Mouse (Mus musculus) heart, postnatal 0 days (tissue): ENCODE measurements around the gene Cbx3. TPM values are rescaled to one million over a fixed set of nuclear protein-coding genes. Genes with fewer than 3 reads are reported as not detected.

Experiments
- ATAC-seq: fragments of 200-750 bp; cut with Nextera tagmentation; 2 replicates; pipeline ENCODE4 v1.8.0; 2017; ENCODE audit warnings: low read depth, moderate number of reproducible peaks, moderate library complexity; ENCODE audit not compliant: insufficient read depth
- DNase-seq: peaks from one replicate; pipeline ENCODE4 v3.0.0-alpha.2; 2016; ENCODE audit warnings: low spot score
- H3K27ac ChIP-seq: fragments of 300-500 bp; sonication (generic); 2 replicates; pipeline ENCODE4 v1.5.1; 2014; ENCODE audit warnings: low read depth, mild to moderate bottlenecking
- H3K27me3 ChIP-seq: fragments of 300-500 bp; sonication (generic); 2 replicates; pipeline ENCODE4 v1.6.1; 2014; ENCODE audit warnings: low read length, mixed read lengths; ENCODE audit not compliant: control insufficient read depth, insufficient read depth
- H3K36me3 ChIP-seq: fragments of 300-500 bp; sonication (generic); replicated peaks from 2 replicates; pipeline ENCODE4 v1.6.1; 2014; ENCODE audit warnings: low read length, mixed read lengths; ENCODE audit not compliant: control insufficient read depth, insufficient read depth
- H3K4me1 ChIP-seq: fragments of 300-500 bp; sonication (generic); 2 replicates; pipeline ENCODE4 v1.6.1; 2014; ENCODE audit warnings: antibody characterized with exemption; ENCODE audit not compliant: control insufficient read depth, insufficient read depth
- H3K4me2 ChIP-seq: fragments of 300-500 bp; sonication (generic); 2 replicates; pipeline ENCODE4 v1.6.1; 2014; ENCODE audit warnings: low read depth, mild to moderate bottlenecking, low read length, moderate library complexity
- H3K4me3 ChIP-seq: fragments of 300-500 bp; sonication (generic); 2 replicates; pipeline ENCODE4 v1.5.1; 2014; ENCODE audit warnings: low read depth, low read length
- H3K9ac ChIP-seq: fragments of 300-500 bp; sonication (generic); replicated peaks from 2 replicates; pipeline ENCODE4 v1.6.1; 2014; ENCODE audit warnings: low read depth, low read length, mixed read lengths
- H3K9me3 ChIP-seq: fragments of 300-500 bp; sonication (generic); replicated peaks from 2 replicates; pipeline ENCODE4 v1.6.1; 2016; ENCODE audit warnings: low read length; ENCODE audit not compliant: control insufficient read depth
- CTCF ChIP-seq: IDR thresholded peaks from 2 replicates; pipeline ENCODE4 v1.5.1; 2016; ENCODE audit warnings: antibody characterized with exemption, control low read depth, low read depth
- EP300 ChIP-seq: IDR thresholded peaks from 2 replicates; pipeline ENCODE4 v1.6.1; 2016; ENCODE audit warnings: antibody characterized with exemption, low read depth
- WGBS: fragments of 180-500 bp; shearing (Covaris S2); extraction: QIAGEN DNeasy Blood & Tissue Kit; methylation state at CpG from one replicate; pipeline ENCODE4 v1.1.7; 2014; 5-methylcytosine and 5-hydroxymethylcytosine counted together
- polyA plus RNA-seq: library from polyadenylated mRNA; unstranded; fragments of >200 nt; fragmentation: Nextera tagmentation; extraction: Ambion mirVana; gene quantifications from 2 replicates; pipeline ENCODE4 v1.2.1, GENCODE M21; 2015
- total RNA-seq: library from RNA; depleted of rRNA; stranded (reverse); fragments of >200 nt; gene quantifications from 2 replicates; pipeline ENCODE4 v1.2.3, GENCODE M21; 2014; ENCODE audit warnings: low replicate concordance; rRNA removed

Cbx3 gene
- total and polyA plus RNA-seq, 2 experiments from 2014 or later, result 66.0 to 270 TPM

- Histone ChIP-seq H3K36me3 (no peaks in the 10 kb centered on the region), H3K4me2 (no peak overlapping the region), H3K9ac (no peak overlapping the region), H3K9me3 (peaks cover 14% of the 10 kb centered on the region; the same call in 1 of the 2 replicates), H3K4me3 (no peak overlapping the region), H3K27me3 (no peaks in the 10 kb centered on the region), H3K4me1 (no peaks in the 10 kb centered on the region), H3K27ac (no peak overlapping the region)
- ATAC-seq (no peak), DNase-seq (no peak)
- WGBS, result 84% methylated on average over 7 of the region's 7 CpGs
- no peak for TF ChIP-seq EP300
- no peak for TF ChIP-seq CTCF
Observed at GRCm38 (mm10) chr6:51514860-51515259, 44.7 kb downstream of the Cbx3 start.

DNA sequence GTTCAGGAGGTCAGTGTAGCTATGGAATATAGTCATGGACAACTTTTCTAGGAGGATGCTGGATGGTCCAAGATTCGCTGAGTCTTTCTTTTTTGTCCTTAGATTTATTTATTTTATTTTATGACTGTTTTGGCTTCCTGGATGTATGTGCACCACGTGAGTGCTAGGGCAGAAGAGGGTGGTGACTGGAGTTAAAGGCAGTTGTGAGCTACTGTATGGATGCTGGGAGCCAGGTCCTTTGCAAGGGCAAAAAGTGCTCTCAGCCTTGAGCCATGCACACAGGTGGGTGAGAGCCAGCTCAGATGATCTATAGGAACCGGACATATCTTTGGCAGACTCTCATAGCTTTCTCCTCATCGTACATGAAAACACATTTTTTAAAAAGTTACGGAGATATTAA, 53.1 kb downstream of the Cbx3 start:
- no peaks in the 10 kb centered on the region for H3K36me3 ChIP-seq
- H3K4me3 ChIP-seq, result peak overlapping the region; percentile 85
- H3K4me1 ChIP-seq, result no peaks in the 10 kb centered on the region
- no peak for TF ChIP-seq CTCF
- TF ChIP-seq EP300, result no peak
- no peak overlapping the region for H3K27ac ChIP-seq
- peak overlapping the region; percentile 70; the same call in 1 of the 2 replicates for H3K9ac ChIP-seq
- 23% methylated on average over 5 of the region's 5 CpGs for WGBS
- no peak for DNase-seq
- H3K27me3 ChIP-seq, result no peaks in the 10 kb centered on the region
- no peaks in the 10 kb centered on the region for H3K9me3 ChIP-seq
- H3K4me2 ChIP-seq, result peak overlapping the region; percentile 97
- 0 out of 2 replicates have a peak, but pooled peaks have one; percentile 24 for ATAC-seq

DNA sequence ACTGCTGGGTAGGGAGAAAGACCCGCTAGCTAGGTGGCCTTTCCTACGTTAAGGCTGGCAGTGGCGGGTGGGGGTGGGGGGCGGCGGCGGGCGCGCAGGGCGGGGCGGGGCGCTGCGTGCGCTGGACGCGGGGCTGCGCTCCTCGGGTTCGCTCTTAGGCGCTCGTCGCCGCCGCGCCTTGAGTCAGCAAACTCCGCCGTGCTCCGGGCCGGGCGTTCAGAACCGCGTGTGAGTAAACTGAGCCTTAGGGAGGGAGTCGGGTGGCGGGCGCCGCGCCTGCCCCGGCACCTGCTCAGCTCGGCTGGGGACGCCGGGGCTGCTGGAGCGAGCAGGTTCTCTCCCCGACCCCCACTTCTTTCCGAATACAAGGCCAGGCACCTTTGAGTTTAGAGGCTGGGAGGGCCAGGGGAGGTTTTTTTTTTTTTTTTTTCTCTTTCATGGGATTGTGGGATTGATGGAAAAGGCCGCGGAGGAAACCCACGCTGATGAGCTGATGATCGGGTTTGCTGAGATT, 53.7 kb downstream of the Cbx3 start, which contains the start of gene Snx10:
TSS of gene Snx10 (plus strand) at position 95 of the 514 bp plus-strand sequence.
- ATAC-seq (peak; percentile 74), DNase-seq (peak; percentile 26)
- peak within 1 kb of the TSS; percentile 85 for H3K4me3 ChIP-seq
- H3K9me3 ChIP-seq, result no peaks in the 10 kb centered on the region
- no peaks in the 10 kb centered on the region for H3K27me3 ChIP-seq
- WGBS, result under 1% methylated on average over 47 of the region's 47 CpGs
- TF ChIP-seq EP300, result no peak
- TF ChIP-seq CTCF, result no peak
- H3K4me2 ChIP-seq, result peak within 1 kb of the TSS; percentile 97
- no peaks in the 10 kb centered on the region for H3K4me1 ChIP-seq
- H3K36me3 ChIP-seq, result no peaks in the 10 kb centered on the region
- H3K9ac ChIP-seq, result peak within 1 kb of the TSS; percentile 70
- H3K27ac ChIP-seq, result 0 out of 2 replicates have a peak within 1 kb of the TSS, but pooled peaks have one; percentile 28

GRCm38 (mm10) chr6:51524321-51524931, 54.3 kb downstream of the Cbx3 start:
- H3K4me3 ChIP-seq, result peak overlapping the region; percentile 85
- no peaks in the 10 kb centered on the region for H3K9me3 ChIP-seq
- H3K27ac ChIP-seq, result no peak overlapping the region
- H3K4me1 ChIP-seq, result no peaks in the 10 kb centered on the region
- H3K27me3 ChIP-seq, result no peaks in the 10 kb centered on the region
- no peaks in the 10 kb centered on the region for H3K36me3 ChIP-seq
- peak overlapping the region; percentile 97 for H3K4me2 ChIP-seq
- peak; percentile 27; the same call in 1 of the 2 replicates for ATAC-seq
- H3K9ac ChIP-seq, result peak overlapping the region; percentile 70
- TF ChIP-seq CTCF (no peak), EP300 (no peak)
- WGBS, result 2% methylated on average over 21 of the region's 21 CpGs
- peak; percentile 11 for DNase-seq

DNA sequence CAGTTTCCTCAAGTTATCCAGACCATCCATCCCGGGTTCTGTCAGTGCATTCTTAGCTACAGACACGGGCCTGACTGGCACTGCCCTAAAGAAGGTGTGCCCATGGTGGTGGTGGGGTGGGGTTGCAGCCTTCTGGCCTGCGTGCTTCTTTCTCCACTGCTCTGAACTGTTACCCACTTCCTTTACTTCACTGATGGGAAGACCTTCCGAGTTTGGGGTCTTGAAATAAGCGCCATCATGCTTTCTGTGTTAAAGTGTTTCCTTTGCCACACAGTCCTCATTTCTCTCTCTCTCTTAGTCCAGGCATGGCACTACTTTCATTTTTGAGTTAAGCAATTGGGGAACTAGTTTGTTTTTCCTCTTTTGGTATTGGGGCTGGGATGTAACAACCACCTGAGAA, 54.8 kb downstream of the Cbx3 start:
- peak overlapping the region; percentile 85 for H3K4me3 ChIP-seq
- 37% methylated on average over 5 of the region's 5 CpGs for WGBS
- H3K4me2 ChIP-seq, result peak overlapping the region; percentile 97
- no peak for DNase-seq
- ATAC-seq, result no peak; the same call in 1 of the 2 replicates
- H3K9me3 ChIP-seq, result no peaks in the 10 kb centered on the region
- no peak overlapping the region for H3K27ac ChIP-seq
- no peaks in the 10 kb centered on the region for H3K4me1 ChIP-seq
- TF ChIP-seq CTCF, result no peak
- no peak for TF ChIP-seq EP300
- H3K36me3 ChIP-seq, result no peaks in the 10 kb centered on the region
- H3K27me3 ChIP-seq, result no peaks in the 10 kb centered on the region
- no peak overlapping the region for H3K9ac ChIP-seq

- 76% methylated on average over 7 of the region's 7 CpGs for WGBS
- H3K36me3 ChIP-seq, result no peaks in the 10 kb centered on the region
- peaks cover 6% of the 10 kb centered on the region; the same call in 1 of the 2 replicates for H3K4me1 ChIP-seq
- no peak overlapping the region for H3K27ac ChIP-seq
- no peak overlapping the region for H3K4me3 ChIP-seq
- no peak for ATAC-seq
- H3K27me3 ChIP-seq, result no peaks in the 10 kb centered on the region
- DNase-seq, result no peak
- H3K9ac ChIP-seq, result no peak overlapping the region
- TF ChIP-seq CTCF (no peak), EP300 (no peak)
- no peak overlapping the region for H3K4me2 ChIP-seq
- no peaks in the 10 kb centered on the region for H3K9me3 ChIP-seq
Observed at GRCm38 (mm10) chr6:51529457-51529856, 59.3 kb downstream of the Cbx3 start.

Other genes starting within 250 kb of the Cbx3 start
- gene Nfe2l3, start 37.7 kb upstream of the Cbx3 start, total RNA-seq, result 2.7 and 5.0 TPM in 2 replicates
- 1.2 and 1.3 TPM in 2 replicates for gene Nfe2l3, start 37.7 kb upstream of the Cbx3 start, polyA plus RNA-seq
- 145 and 171 TPM in 2 replicates for gene Hnrnpa2b1, start 466 bp upstream of the Cbx3 start, total RNA-seq
- gene Hnrnpa2b1, start 466 bp upstream of the Cbx3 start, polyA plus RNA-seq, result 718 and 775 TPM in 2 replicates
- 4.9 and 13.5 TPM in 2 replicates for gene Snx10, start 53.5 kb downstream of the Cbx3 start, total RNA-seq
- gene Snx10, start 53.5 kb downstream of the Cbx3 start, polyA plus RNA-seq, result 10.9 and 12.4 TPM in 2 replicates